8 mouse cellular contexts compared by ENCODE assay signal in genomic region chr11:68897120-68897519, GRCm38 (mm10). TPM values are rescaled to one million over a fixed set of nuclear protein-coding genes. Genes with fewer than 3 reads are reported as not detected.
DNase-seq lines count a peak whose midpoint lies in the region; ATAC-seq and TF ChIP-seq lines count a peak whose summit lies in the region.
"Had no signal": no experiment of that assay in that cellular context is flagged by ENCODE, and none has a peak within 500 bp of the region (broad histone marks: within the 10 kb centered on the region; RNA-seq: fewer than 3 reads in every experiment).

No protein-coding gene starts in this region.

- no peak overlapping the region for H3K4me2 ChIP-seq in midbrain, embryonic 11.5 days
- H3K4me2 ChIP-seq in midbrain, embryonic 13.5 days (replicated peaks), result no peak overlapping the region
- H3K4me2 ChIP-seq in kidney, postnatal 0 days (ENCODE audit: low read length), result no peak overlapping the region
- H3K4me2 ChIP-seq: heart, embryonic 13.5 days had no signal

- H3K27me3 ChIP-seq in midbrain, embryonic 11.5 days (ENCODE audit: control insufficient read depth, insufficient read depth, low read length), result no peaks in the 10 kb centered on the region
- peaks cover 10% of the 10 kb centered on the region; the same call in 1 of the 2 replicates for H3K27me3 ChIP-seq in midbrain, embryonic 13.5 days
- H3K27me3 ChIP-seq in kidney, postnatal 0 days (ENCODE audit: insufficient read depth, low read length), result no peaks in the 10 kb centered on the region
- H3K27me3 ChIP-seq in limb, embryonic 10.5 days (ENCODE audit: low read depth, poor library complexity, severe bottlenecking), result 0 out of 2 replicates have a peak, but pooled peaks cover 12% of the 10 kb centered on the region

- no peaks in the 10 kb centered on the region for H3K36me3 ChIP-seq in midbrain, embryonic 11.5 days (ENCODE audit: control insufficient read depth, insufficient read depth, low read length)
- H3K36me3 ChIP-seq in midbrain, embryonic 13.5 days, result no peaks in the 10 kb centered on the region
- no peaks in the 10 kb centered on the region for H3K36me3 ChIP-seq in kidney, postnatal 0 days (ENCODE audit: insufficient read depth, low read length)
- no peaks in the 10 kb centered on the region for H3K36me3 ChIP-seq in limb, embryonic 10.5 days
- H3K36me3 ChIP-seq: heart, embryonic 13.5 days had no signal

- H3K4me1 ChIP-seq in midbrain, embryonic 11.5 days (ENCODE audit: control insufficient read depth, insufficient read depth, low read length), result no peaks in the 10 kb centered on the region
- no peaks in the 10 kb centered on the region for H3K4me1 ChIP-seq in midbrain, embryonic 13.5 days (replicated peaks)
- no peaks in the 10 kb centered on the region for H3K4me1 ChIP-seq in kidney, postnatal 0 days (replicated peaks; ENCODE audit: insufficient read depth, low read length)
- peaks cover 13% of the 10 kb centered on the region for H3K4me1 ChIP-seq in limb, embryonic 10.5 days

- ATAC-seq in midbrain, embryonic 11.5 days (ENCODE audit: low FRiP score), result no peak
- ATAC-seq in midbrain, embryonic 13.5 days, result no peak
- ATAC-seq in kidney, postnatal 0 days (replicated peaks; ENCODE audit: low FRiP score, low read depth), result no peak

- H3K27ac ChIP-seq in midbrain, embryonic 11.5 days (ENCODE audit: low read depth, low read length), result no peak overlapping the region
- H3K27ac ChIP-seq in midbrain, embryonic 13.5 days, result no peak overlapping the region
- no peak overlapping the region for H3K27ac ChIP-seq in kidney, postnatal 0 days
- H3K27ac ChIP-seq in limb, embryonic 10.5 days, result no peak overlapping the region
- H3K27ac ChIP-seq: heart, embryonic 13.5 days had no signal

- no peak overlapping the region for H3K9ac ChIP-seq in midbrain, embryonic 11.5 days (ENCODE audit: low read length)
- H3K9ac ChIP-seq in midbrain, embryonic 13.5 days (replicated peaks), result no peak overlapping the region
- no peak overlapping the region for H3K9ac ChIP-seq in kidney, postnatal 0 days (ENCODE audit: low read depth, low read length)
- H3K9ac ChIP-seq: heart, embryonic 13.5 days had no signal

- peak; percentile 85 for TF ChIP-seq CTCF in kidney, postnatal 0 days (IDR thresholded peaks at IDR 0.05; ENCODE audit: low read depth)

- H3K9me3 ChIP-seq in midbrain, embryonic 11.5 days (ENCODE audit: control insufficient read depth, low read length), result no peaks in the 10 kb centered on the region
- no peaks in the 10 kb centered on the region for H3K9me3 ChIP-seq in midbrain, embryonic 13.5 days
- H3K9me3 ChIP-seq in kidney, postnatal 0 days (replicated peaks; ENCODE audit: low read length), result no peaks in the 10 kb centered on the region
- H3K9me3 ChIP-seq in limb, embryonic 10.5 days (replicated peaks), result no peaks in the 10 kb centered on the region
- H3K9me3 ChIP-seq: heart, embryonic 13.5 days had no signal

- H3K4me3 ChIP-seq in midbrain, embryonic 11.5 days (ENCODE audit: low read depth, low read length), result no peak overlapping the region
- H3K4me3 ChIP-seq in midbrain, embryonic 13.5 days (replicated peaks), result no peak overlapping the region
- no peak overlapping the region for H3K4me3 ChIP-seq in kidney, postnatal 0 days (replicated peaks; ENCODE audit: low read depth, low read length)
- no peak overlapping the region for H3K4me3 ChIP-seq in limb, embryonic 10.5 days
- H3K4me3 ChIP-seq: heart, embryonic 13.5 days had no signal

- DNase-seq in midbrain, embryonic 11.5 days (ENCODE audit: low spot score, missing footprints), result peak; percentile 86
- DNase-seq in adipocyte (ENCODE audit: low spot score), result peak; percentile 46
- DNase-seq in kidney, postnatal 0 days (ENCODE audit: low spot score), result peak; percentile 54
- peak; percentile 81 for DNase-seq in naive thymus-derived CD4-positive, alpha-beta T cell, adult 2 months (ENCODE audit: low read depth)
- no peak for DNase-seq in limb, embryonic 10.5 days (ENCODE audit: low spot score)
- no peak for DNase-seq in layer of hippocampus, adult 9-11 months

- 53% methylated on average over 4 of the region's 4 CpGs for WGBS in midbrain, embryonic 11.5 days
- 45% methylated on average over 4 of the region's 4 CpGs for WGBS in midbrain, embryonic 13.5 days
- 58% methylated on average over 4 of the region's 4 CpGs for WGBS in kidney, postnatal 0 days
- WGBS in limb, embryonic 10.5 days, result 43% methylated on average over 4 of the region's 4 CpGs

RNA-seq across cellular contexts. Expression of gene Rpl26, which starts 4.3 kb away (rescaled TPM):
- 841 and 881 TPM in 2 replicates for polyA plus RNA-seq in midbrain, embryonic 11.5 days (2014; fragmentation: Nextera tagmentation; extraction: Ambion mirVana)
- polyA plus RNA-seq in midbrain, embryonic 13.5 days (2015; fragmentation: Nextera tagmentation; extraction: Ambion mirVana), result 718 and 727 TPM in 2 replicates
- polyA plus RNA-seq in kidney, postnatal 0 days (2015; fragmentation: Nextera tagmentation; extraction: Ambion mirVana), result 1,114 and 1,312 TPM in 2 replicates
- polyA plus RNA-seq in limb, embryonic 10.5 days (2016; fragmentation: Nextera tagmentation; extraction: Ambion mirVana), result 1,058 and 1,266 TPM in 2 replicates

RNA-seq across cellular contexts. Expression of gene Rnf222, which starts 8.8 kb away (rescaled TPM):
- polyA plus RNA-seq in midbrain, embryonic 11.5 days (2014; fragmentation: Nextera tagmentation; extraction: Ambion mirVana), result 0.04 and 0.07 TPM in 2 replicates
- polyA plus RNA-seq in midbrain, embryonic 13.5 days (2015; fragmentation: Nextera tagmentation; extraction: Ambion mirVana), result 0.04 and 0.05 TPM in 2 replicates
- 0.13 and 0.17 TPM in 2 replicates for polyA plus RNA-seq in kidney, postnatal 0 days (2015; fragmentation: Nextera tagmentation; extraction: Ambion mirVana)
- polyA plus RNA-seq in limb, embryonic 10.5 days (2016; fragmentation: Nextera tagmentation; extraction: Ambion mirVana), result 0.04 and 0.09 TPM in 2 replicates

RNA-seq across cellular contexts. Expression of gene Ndel1, which starts 25.5 kb away (rescaled TPM):
- polyA plus RNA-seq in midbrain, embryonic 11.5 days (2014; fragmentation: Nextera tagmentation; extraction: Ambion mirVana), result 47.6 and 49.6 TPM in 2 replicates
- polyA plus RNA-seq in midbrain, embryonic 13.5 days (2015; fragmentation: Nextera tagmentation; extraction: Ambion mirVana), result 79.9 and 80.8 TPM in 2 replicates
- polyA plus RNA-seq in kidney, postnatal 0 days (2015; fragmentation: Nextera tagmentation; extraction: Ambion mirVana), result 86.1 and 90.9 TPM in 2 replicates
- polyA plus RNA-seq in limb, embryonic 10.5 days (2016; fragmentation: Nextera tagmentation; extraction: Ambion mirVana), result 52.6 and 61.8 TPM in 2 replicates

RNA-seq across cellular contexts. Expression of gene Odf4, which starts 29.8 kb away (rescaled TPM):
- polyA plus RNA-seq in midbrain, embryonic 11.5 days (2014; fragmentation: Nextera tagmentation; extraction: Ambion mirVana), result not detected in 2 replicates
- polyA plus RNA-seq in midbrain, embryonic 13.5 days (2015; fragmentation: Nextera tagmentation; extraction: Ambion mirVana), result 0.57 and 0.73 TPM in 2 replicates
- 0.29 TPM in 1 of 2 replicates, not detected in the other for polyA plus RNA-seq in kidney, postnatal 0 days (2015; fragmentation: Nextera tagmentation; extraction: Ambion mirVana)
- not detected in 2 replicates for polyA plus RNA-seq in limb, embryonic 10.5 days (2016; fragmentation: Nextera tagmentation; extraction: Ambion mirVana)
- polyA plus RNA-seq: heart, embryonic 13.5 days had no signal

Comparison
In these comparisons a context has a peak if more than half of its experiments do, and no peak if none do; other contexts are left out.
1. DNase-seq: peak in midbrain, embryonic 11.5 days (single experiment), adipocyte (single experiment), kidney, postnatal 0 days (single experiment) and naive thymus-derived CD4-positive, alpha-beta T cell, adult 2 months (single experiment); none in limb, embryonic 10.5 days (single experiment) and layer of hippocampus, adult 9-11 months (single experiment).